Mouse (Mus musculus): ENCODE data around the gene Cog4. TPM values are rescaled to one million over a fixed set of nuclear protein-coding genes. Genes with fewer than 3 reads are reported as not detected.

Gene Cog4
- 0.61 and 14.0 TPM in 2 replicates for polyA plus RNA-seq (2012; ENCODE audit: insufficient read depth, low replicate concordance)

- peak within 1 kb of the TSS; percentile 99 for H3K4me3 ChIP-seq (replicated peaks)
- H3K9me3 ChIP-seq = no peaks in the 10 kb centered on the region
- H3K4me1 ChIP-seq = peaks cover 44% of the 10 kb centered on the region
- TF ChIP-seq GATA1 (IDR thresholded peaks at IDR 0.05; ENCODE audit: borderline replicate concordance, low read length) (no peak), FLI1 (IDR thresholded peaks at IDR 0.05; ENCODE audit: low read length) (no peak)
- peaks cover 64% of the 10 kb centered on the region for H3K36me3 ChIP-seq (replicated peaks; ENCODE audit: low read length)
- no peaks in the 10 kb centered on the region for H3K27me3 ChIP-seq (replicated peaks)
Observed at GRCm38 (mm10) chr8:110846405-110847170, at the start of gene Cog4, which contains the start of gene Sf3b3. Gene Cog4 (plus strand): TSS chr8:110846600. Gene Sf3b3 (minus strand): TSS chr8:110846787.

DNA sequence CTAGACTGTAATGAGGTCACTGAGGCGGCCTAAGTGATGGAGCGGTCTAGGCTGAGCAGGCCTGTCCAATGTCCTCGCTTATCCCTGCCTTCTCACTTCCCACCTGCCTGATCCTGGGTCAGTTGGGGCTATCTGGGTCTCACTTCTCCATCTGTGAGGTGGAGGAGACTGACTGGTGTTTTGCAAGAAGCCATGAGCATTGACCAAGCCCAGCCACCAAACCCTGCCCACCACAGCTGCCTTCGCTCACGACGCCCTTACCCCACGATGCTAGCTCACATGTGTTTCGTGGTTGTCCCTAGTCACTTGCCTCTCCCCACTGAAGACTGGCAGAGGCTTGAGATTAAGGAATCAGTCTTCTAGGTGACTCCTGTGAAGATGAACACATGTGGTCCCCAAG lies 49.3 kb upstream of the Cog4 start:
- Histone ChIP-seq H3K9me3 (peaks cover 32% of the 10 kb centered on the region), H3K27me3 (replicated peaks) (peaks cover 26% of the 10 kb centered on the region), H3K4me3 (replicated peaks) (peak overlapping the region; percentile 50), H3K36me3 (replicated peaks; ENCODE audit: low read length) (no peaks in the 10 kb centered on the region), H3K4me1 (peaks cover 40% of the 10 kb centered on the region)
- TF ChIP-seq FLI1 (IDR thresholded peaks at IDR 0.05; ENCODE audit: low read length) = no peak
- no peak for TF ChIP-seq GATA1 (IDR thresholded peaks at IDR 0.05; ENCODE audit: borderline replicate concordance, low read length)

DNA sequence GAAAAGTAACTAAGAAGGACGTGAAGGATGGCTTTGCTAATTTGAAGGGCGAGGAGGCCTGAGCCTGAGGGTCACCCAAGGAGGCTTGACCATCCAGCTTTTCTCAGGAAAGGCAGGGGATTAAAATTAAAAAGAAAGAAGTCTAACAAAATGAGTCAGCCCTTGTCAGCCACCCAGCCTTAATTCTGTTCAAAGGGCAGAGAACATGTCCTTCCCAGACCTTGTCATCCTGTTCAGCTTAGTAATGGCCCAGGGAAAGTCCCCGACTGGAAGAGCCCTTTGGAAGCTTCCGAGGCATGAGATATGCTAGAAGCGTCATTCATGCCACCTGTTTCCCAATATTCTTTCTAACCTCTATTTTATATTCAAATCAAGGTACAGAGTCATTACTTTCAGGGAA lies 43.4 kb upstream of the Cog4 start:
- TF ChIP-seq FLI1 (IDR thresholded peaks at IDR 0.05; ENCODE audit: low read length) = no peak
- no peak for TF ChIP-seq GATA1 (IDR thresholded peaks at IDR 0.05; ENCODE audit: borderline replicate concordance, low read length)

DNA sequence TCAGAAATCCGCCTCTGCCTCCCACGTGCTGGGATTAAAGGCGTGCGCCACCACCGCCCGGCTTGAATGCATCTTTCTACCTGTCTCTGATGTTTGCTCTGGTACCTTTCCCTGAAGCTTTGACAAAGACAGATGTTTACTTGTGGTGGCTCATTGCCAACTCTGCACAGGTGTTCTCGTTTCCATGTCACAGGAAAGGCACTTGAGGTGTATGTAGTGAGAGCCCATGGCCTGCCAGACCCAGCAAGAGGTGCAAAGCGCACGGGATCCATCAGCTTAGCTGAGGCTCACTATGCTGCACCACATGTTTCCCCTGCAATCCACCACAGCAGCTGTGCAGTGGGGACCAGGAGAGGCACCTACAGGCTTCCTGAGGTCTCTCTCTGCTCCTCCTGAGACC lies 42.5 kb upstream of the Cog4 start:
- Histone ChIP-seq H3K36me3 (replicated peaks; ENCODE audit: low read length) (peaks cover 5% of the 10 kb centered on the region), H3K4me1 (peaks cover 35% of the 10 kb centered on the region), H3K4me3 (replicated peaks) (no peak overlapping the region), H3K9me3 (no peaks in the 10 kb centered on the region), H3K27me3 (replicated peaks) (peaks cover 6% of the 10 kb centered on the region)
- no peak for TF ChIP-seq FLI1 (IDR thresholded peaks at IDR 0.05; ENCODE audit: low read length)
- no peak for TF ChIP-seq GATA1 (IDR thresholded peaks at IDR 0.05; ENCODE audit: borderline replicate concordance, low read length)

More for the DNA sequence above, 43.4 kb upstream of the Cog4 start:
- Histone ChIP-seq H3K9me3 (no peaks in the 10 kb centered on the region), H3K4me1 (peaks cover 30% of the 10 kb centered on the region), H3K27me3 (replicated peaks) (peaks cover 6% of the 10 kb centered on the region), H3K4me3 (replicated peaks) (no peak overlapping the region), H3K36me3 (replicated peaks; ENCODE audit: low read length) (no peaks in the 10 kb centered on the region)

DNA sequence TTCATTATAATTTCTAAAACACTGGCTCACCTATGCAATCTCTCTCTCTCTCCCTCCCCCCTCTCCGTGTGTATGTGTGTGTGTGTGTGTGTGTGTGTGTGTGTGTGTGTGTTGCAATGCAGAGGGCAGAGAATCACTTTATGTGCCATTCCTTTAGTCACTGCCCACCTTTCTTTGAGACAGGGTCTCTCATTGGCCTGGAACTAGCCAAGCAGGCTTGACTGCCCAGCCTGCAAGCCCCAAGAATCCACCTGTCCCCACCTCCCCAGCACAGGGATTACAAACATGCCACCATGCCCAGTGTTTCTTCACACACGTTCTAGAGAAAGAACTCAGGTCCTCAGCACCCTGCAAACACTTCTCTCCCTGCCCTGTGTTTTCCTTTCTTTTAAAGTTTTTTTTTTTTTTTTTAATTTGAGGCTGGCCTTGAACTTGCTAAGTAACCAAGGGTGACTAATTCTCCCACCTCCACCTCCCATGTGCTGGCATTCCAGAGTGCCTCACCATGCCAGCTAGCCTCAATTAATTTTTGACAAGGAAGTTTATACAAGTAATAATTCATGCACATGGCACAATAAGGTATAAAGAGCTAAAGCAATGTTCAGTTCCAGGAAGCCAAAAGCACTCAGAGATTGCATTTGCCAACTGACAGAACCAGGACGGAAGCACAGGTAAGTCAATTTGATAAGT lies 41.4 kb upstream of the Cog4 start:
- Histone ChIP-seq H3K9me3 (no peaks in the 10 kb centered on the region), H3K4me1 (peaks cover 44% of the 10 kb centered on the region), H3K4me3 (replicated peaks) (no peak overlapping the region), H3K27me3 (replicated peaks) (peaks cover 6% of the 10 kb centered on the region), H3K36me3 (replicated peaks; ENCODE audit: low read length) (peaks cover 16% of the 10 kb centered on the region)
- no peak for TF ChIP-seq FLI1 (IDR thresholded peaks at IDR 0.05; ENCODE audit: low read length)
- TF ChIP-seq GATA1 (IDR thresholded peaks at IDR 0.05; ENCODE audit: borderline replicate concordance, low read length) = no peak

- H3K4me1 ChIP-seq = peaks cover 45% of the 10 kb centered on the region
- H3K36me3 ChIP-seq (replicated peaks; ENCODE audit: low read length) = peaks cover 23% of the 10 kb centered on the region
- H3K27me3 ChIP-seq (replicated peaks) = peaks cover 5% of the 10 kb centered on the region
- no peak within 1 kb of the TSS for H3K4me3 ChIP-seq (replicated peaks)
- TF ChIP-seq GATA1 (IDR thresholded peaks at IDR 0.05; ENCODE audit: borderline replicate concordance, low read length) (no peak), FLI1 (IDR thresholded peaks at IDR 0.05; ENCODE audit: low read length) (no peak)
- no peaks in the 10 kb centered on the region for H3K9me3 ChIP-seq
Observed at GRCm38 (mm10) chr8:110805669-110806068, 40.7 kb upstream of the Cog4 start, which contains the start of gene Il34. Gene Il34 (minus strand): TSS chr8:110805924.

GRCm38 (mm10) chr8:110806146-110806545 lies 40.3 kb upstream of the Cog4 start:
- Histone ChIP-seq H3K4me1 (peaks cover 41% of the 10 kb centered on the region), H3K9me3 (no peaks in the 10 kb centered on the region), H3K27me3 (replicated peaks) (peaks cover 3% of the 10 kb centered on the region), H3K4me3 (replicated peaks) (no peak overlapping the region), H3K36me3 (replicated peaks; ENCODE audit: low read length) (peaks cover 27% of the 10 kb centered on the region)
- TF ChIP-seq GATA1 (IDR thresholded peaks at IDR 0.05; ENCODE audit: borderline replicate concordance, low read length) = no peak

- Histone ChIP-seq H3K4me1 (peaks cover 48% of the 10 kb centered on the region), H3K4me3 (replicated peaks) (no peak overlapping the region), H3K27me3 (replicated peaks) (no peaks in the 10 kb centered on the region), H3K36me3 (replicated peaks; ENCODE audit: low read length) (peaks cover 54% of the 10 kb centered on the region), H3K9me3 (no peaks in the 10 kb centered on the region)
- TF ChIP-seq GATA1 (IDR thresholded peaks at IDR 0.05; ENCODE audit: borderline replicate concordance, low read length) (no peak), FLI1 (IDR thresholded peaks at IDR 0.05; ENCODE audit: low read length) (no peak)
Observed at GRCm38 (mm10) chr8:110808495-110809472, 37.6 kb upstream of the Cog4 start.

GRCm38 (mm10) chr8:110809831-110810230 lies 36.6 kb upstream of the Cog4 start:
- H3K9me3 ChIP-seq = no peaks in the 10 kb centered on the region
- no peak for TF ChIP-seq FLI1 (IDR thresholded peaks at IDR 0.05; ENCODE audit: low read length)
- TF ChIP-seq GATA1 (IDR thresholded peaks at IDR 0.05; ENCODE audit: borderline replicate concordance, low read length) = no peak
- H3K27me3 ChIP-seq (replicated peaks) = no peaks in the 10 kb centered on the region
- no peak overlapping the region for H3K4me3 ChIP-seq (replicated peaks)
- H3K36me3 ChIP-seq (replicated peaks; ENCODE audit: low read length) = peaks cover 64% of the 10 kb centered on the region
- H3K4me1 ChIP-seq = peaks cover 58% of the 10 kb centered on the region

Data from megakaryocyte, embryonic 14.5 days (primary cell).